Mouse (Mus musculus) intestine, postnatal 0 days (tissue): ENCODE results near the gene Fgfr2. TPM values are rescaled to one million over a fixed set of nuclear protein-coding genes. Genes with fewer than 3 reads are reported as not detected.

Experiments
- ATAC-seq: fragments of 200-750 bp; cut with Nextera tagmentation; 2 replicates; pipeline ENCODE4 v1.8.0; 2017; ENCODE audit warnings: mild to moderate bottlenecking, moderate TSS enrichment, moderate library complexity
- H3K27ac ChIP-seq: fragments of 300-500 bp; sonication (generic); 2 replicates; pipeline ENCODE4 v1.5.1; 2014; ENCODE audit warnings: mild to moderate bottlenecking, low read depth, low read length, moderate library complexity
- H3K27me3 ChIP-seq: fragments of 300-500 bp; sonication (generic); replicated peaks from 2 replicates; pipeline ENCODE4 v1.6.1; 2014; ENCODE audit warnings: low read length, mixed read lengths; ENCODE audit not compliant: control insufficient read depth, insufficient read depth
- H3K36me3 ChIP-seq: fragments of 300-500 bp; sonication (generic); 2 replicates; pipeline ENCODE4 v1.6.1; 2014; ENCODE audit warnings: mild to moderate bottlenecking, moderate library complexity; ENCODE audit not compliant: control insufficient read depth, insufficient read depth
- H3K4me1 ChIP-seq: fragments of 300-500 bp; sonication (generic); replicated peaks from 2 replicates; pipeline ENCODE4 v1.6.1; 2014; ENCODE audit warnings: antibody characterized with exemption, low read length, mixed read lengths; ENCODE audit not compliant: control insufficient read depth, insufficient read depth
- H3K4me2 ChIP-seq: fragments of 300-500 bp; sonication (generic); replicated peaks from 2 replicates; pipeline ENCODE4 v1.6.1; 2014; ENCODE audit warnings: low read depth, mild to moderate bottlenecking, moderate library complexity
- H3K4me3 ChIP-seq: fragments of 300-500 bp; sonication (generic); 2 replicates; pipeline ENCODE4 v1.5.1; 2014; ENCODE audit warnings: low read depth, low read length
- H3K9ac ChIP-seq: fragments of 300-500 bp; sonication (generic); 2 replicates; pipeline ENCODE4 v1.6.1; 2014; ENCODE audit warnings: mild to moderate bottlenecking, low read depth, low read length
- H3K9me3 ChIP-seq: fragments of 300-500 bp; sonication (generic); 2 replicates; pipeline ENCODE4 v1.6.1; 2016; ENCODE audit warnings: mixed run types; ENCODE audit not compliant: control insufficient read depth
- CTCF ChIP-seq: sonication (generic); IDR thresholded peaks from 2 replicates; pipeline ENCODE4 v1.5.1; 2016; ENCODE audit warnings: low read depth, mild to moderate bottlenecking, control low read depth, antibody characterized with exemption, moderate library complexity
- WGBS: fragments of 180-500 bp; shearing (Covaris S2); extraction: QIAGEN DNeasy Blood & Tissue Kit; methylation state at CpG from one replicate; pipeline ENCODE4 v1.1.7; 2014; 5-methylcytosine and 5-hydroxymethylcytosine counted together
- polyA plus RNA-seq: library from polyadenylated mRNA; unstranded; fragments of >200 nt; fragmentation: Nextera tagmentation; extraction: Ambion mirVana; gene quantifications from 2 replicates; pipeline ENCODE4 v1.2.1, GENCODE M21; 2015

The Fgfr2 gene
- polyA plus RNA-seq, 1 experiment from 2014 or later: 29.5 TPM

GRCm38 (mm10) chr7:133085408-133085807 lies 37.7 kb downstream of the Fgfr2 start:
- Histone ChIP-seq H3K27ac (no peak overlapping the region), H3K27me3 (no peaks in the 10 kb centered on the region), H3K4me3 (no peak overlapping the region), H3K36me3 (peaks cover 8% of the 10 kb centered on the region), H3K9me3 (no peaks in the 10 kb centered on the region), H3K4me1 (no peaks in the 10 kb centered on the region), H3K4me2 (no peak overlapping the region), H3K9ac (no peak overlapping the region)
- no peak for TF ChIP-seq CTCF
- WGBS: 71% methylated on average over 3 of the region's 3 CpGs
- ATAC-seq: no peak

GRCm38 (mm10) chr7:133083936-133084614 lies 39.1 kb downstream of the Fgfr2 start:
- Histone ChIP-seq H3K36me3 (peaks cover 17% of the 10 kb centered on the region), H3K27me3 (no peaks in the 10 kb centered on the region), H3K4me2 (no peak overlapping the region), H3K9ac (no peak overlapping the region), H3K9me3 (no peaks in the 10 kb centered on the region), H3K27ac (no peak overlapping the region; the same call in 1 of the 2 replicates), H3K4me1 (no peaks in the 10 kb centered on the region), H3K4me3 (no peak overlapping the region)
- 72% methylated on average over 13 of the region's 13 CpGs for WGBS
- no peak for TF ChIP-seq CTCF
- ATAC-seq: no peak

GRCm38 (mm10) chr7:133078929-133079328 lies 44.2 kb downstream of the Fgfr2 start:
- no peaks in the 10 kb centered on the region for H3K27me3 ChIP-seq
- no peak overlapping the region for H3K27ac ChIP-seq
- TF ChIP-seq CTCF: no peak
- H3K4me1 ChIP-seq: no peaks in the 10 kb centered on the region
- 93% methylated on average over 1 of the region's 1 CpGs for WGBS
- peaks cover 17% of the 10 kb centered on the region for H3K36me3 ChIP-seq
- no peak overlapping the region for H3K4me3 ChIP-seq
- no peak for ATAC-seq
- no peaks in the 10 kb centered on the region for H3K9me3 ChIP-seq
- H3K9ac ChIP-seq: no peak overlapping the region
- H3K4me2 ChIP-seq: no peak overlapping the region

GRCm38 (mm10) chr7:133074462-133075133 lies 48.6 kb downstream of the Fgfr2 start:
- Histone ChIP-seq H3K27ac (no peak overlapping the region), H3K4me2 (no peak overlapping the region), H3K9me3 (no peaks in the 10 kb centered on the region), H3K4me1 (no peaks in the 10 kb centered on the region), H3K9ac (no peak overlapping the region), H3K36me3 (peaks cover 12% of the 10 kb centered on the region; the same call in 1 of the 2 replicates), H3K4me3 (no peak overlapping the region), H3K27me3 (no peaks in the 10 kb centered on the region)
- ATAC-seq: no peak
- WGBS: 55% methylated on average over 10 of the region's 10 CpGs
- TF ChIP-seq CTCF: no peak

- H3K9me3 ChIP-seq: no peaks in the 10 kb centered on the region
- H3K4me3 ChIP-seq: no peak overlapping the region
- no peak overlapping the region for H3K27ac ChIP-seq
- no peak overlapping the region for H3K4me2 ChIP-seq
- no peak for ATAC-seq
- TF ChIP-seq CTCF: no peak
- peaks cover 23% of the 10 kb centered on the region for H3K36me3 ChIP-seq
- no peaks in the 10 kb centered on the region for H3K4me1 ChIP-seq
- WGBS: 84% methylated on average over 9 of the region's 9 CpGs
- H3K9ac ChIP-seq: no peak overlapping the region
- H3K27me3 ChIP-seq: no peaks in the 10 kb centered on the region
Measured at GRCm38 (mm10) chr7:133073147-133073651, 50.0 kb downstream of the Fgfr2 start.

GRCm38 (mm10) chr7:133072535-133072934 lies 50.6 kb downstream of the Fgfr2 start:
- no peak overlapping the region for H3K9ac ChIP-seq
- TF ChIP-seq CTCF: no peak
- H3K27me3 ChIP-seq: no peaks in the 10 kb centered on the region
- H3K4me3 ChIP-seq: no peak overlapping the region
- no peaks in the 10 kb centered on the region for H3K9me3 ChIP-seq
- WGBS: 77% methylated on average over 4 of the region's 4 CpGs
- ATAC-seq: no peak
- H3K27ac ChIP-seq: no peak overlapping the region
- H3K36me3 ChIP-seq: peaks cover 23% of the 10 kb centered on the region
- no peaks in the 10 kb centered on the region for H3K4me1 ChIP-seq
- no peak overlapping the region for H3K4me2 ChIP-seq
